Comparison of ENCODE assay signal across 8 mouse cellular contexts in genomic region chr9:24695700-24696404, GRCm38 (mm10). TPM values are rescaled to one million over a fixed set of nuclear protein-coding genes. Genes with fewer than 3 reads are reported as not detected.
DNase-seq lines count a peak whose midpoint lies in the region; ATAC-seq and TF ChIP-seq lines count a peak whose summit lies in the region.

Dpy19l2 (minus strand) TSS chr9:24696293.

- H3K36me3 ChIP-seq in heart, adult 2 months (ENCODE audit: control insufficient read depth, insufficient read depth, low read length) = no peaks in the 10 kb centered on the region
- H3K36me3 ChIP-seq in stomach, embryonic 16.5 days (ENCODE audit: control insufficient read depth, insufficient read depth, low read length) = no peaks in the 10 kb centered on the region

- no peak for TF ChIP-seq POLR2A in heart, adult 2 months (IDR thresholded peaks at IDR 0.05; ENCODE audit: insufficient read depth, low read depth, low read length)

- peak within 1 kb of the TSS; percentile 43 for H3K4me3 ChIP-seq in heart, adult 2 months
- peak within 1 kb of the TSS; percentile 55 for H3K4me3 ChIP-seq in layer of hippocampus, adult 2 months
- H3K4me3 ChIP-seq in stomach, embryonic 16.5 days (replicated peaks; ENCODE audit: low read length) = peak within 1 kb of the TSS; percentile 36

- H3K27me3 ChIP-seq in heart, adult 2 months (ENCODE audit: control insufficient read depth, insufficient read depth, low read length) = no peaks in the 10 kb centered on the region
- peaks cover 9% of the 10 kb centered on the region; the same call in 1 of the 2 replicates for H3K27me3 ChIP-seq in stomach, embryonic 16.5 days (ENCODE audit: control insufficient read depth, insufficient read depth, low read length)

- peak; percentile 10 to 30 for DNase-seq in heart, adult 2 months
- DNase-seq in heart, postnatal 25 days (ENCODE audit: low spot score) = no peak
- peak; percentile 48 for DNase-seq in brain, adult 2 months (ENCODE audit: low read depth, low spot score)
- DNase-seq in frontal cortex, postnatal 10 days (ENCODE audit: low spot score in 2 of 2) = peak; percentile 9 to 33
- peak; percentile 4 to 30 for DNase-seq in layer of hippocampus, adult 2 months (ENCODE audit: low spot score in 2 of 2)
- peak; percentile 16 for DNase-seq in lung, postnatal 36 days
- DNase-seq in adipocyte (ENCODE audit: low spot score) = no peak

- no peaks in the 10 kb centered on the region for H3K79me2 ChIP-seq in heart, adult 2 months (replicated peaks; ENCODE audit: control insufficient read depth, insufficient read depth, low read length)

- no peaks in the 10 kb centered on the region for H3K4me1 ChIP-seq in heart, adult 2 months (ENCODE audit: control insufficient read depth, insufficient read depth, low read length)
- H3K4me1 ChIP-seq in stomach, embryonic 16.5 days (ENCODE audit: control insufficient read depth, insufficient read depth, low read length) = peaks cover 7% of the 10 kb centered on the region; the same call in 1 of the 2 replicates

- no peaks in the 10 kb centered on the region for H3K9me3 ChIP-seq in stomach, embryonic 16.5 days (replicated peaks; ENCODE audit: control insufficient read depth, low read length)

- WGBS in heart, adult 2 months = 2% methylated on average over 45 of the region's 45 CpGs
- under 1% methylated on average over 45 of the region's 45 CpGs for WGBS in stomach, embryonic 16.5 days

- peak within 1 kb of the TSS; percentile 69 for H3K4me2 ChIP-seq in stomach, embryonic 16.5 days (ENCODE audit: low read depth, low read length)

- H3K27ac ChIP-seq in heart, adult 2 months = no peak within 1 kb of the TSS
- no peak within 1 kb of the TSS for H3K27ac ChIP-seq in layer of hippocampus, adult 2 months
- H3K27ac ChIP-seq in stomach, embryonic 16.5 days (ENCODE audit: low read length) = no peak within 1 kb of the TSS

- intact Hi-C loops in heart, adult 2 months (cut with DNase I) = loop anchor here (5.0 kb wide), 1 partner anchor 331 kb away; no protein-coding TSS in a partner anchor
- intact Hi-C loops in heart, postnatal 25 days (cut with DNase I) = no loop called here

- TF ChIP-seq CTCF in heart, adult 2 months (IDR thresholded peaks at IDR 0.05) = no peak
- TF ChIP-seq CTCF in layer of hippocampus, adult 2 months (conservative IDR thresholded peaks at IDR 0.05) = no peak

- no peak for TF ChIP-seq EP300 in heart, adult 2 months (IDR thresholded peaks at IDR 0.05; ENCODE audit: insufficient read depth, low read depth, low read length)

- 0 out of 2 replicates have a peak within 1 kb of the TSS, but pooled peaks have one; percentile 16 for H3K9ac ChIP-seq in heart, adult 2 months (ENCODE audit: low read depth, low read length)
- H3K9ac ChIP-seq in stomach, embryonic 16.5 days (ENCODE audit: low read length) = peak within 1 kb of the TSS; percentile 54

- peak; percentile 37 for ATAC-seq in stomach, embryonic 16.5 days (ENCODE audit: insufficient read depth, low FRiP score)

RNA-seq across cellular contexts. Expression of gene Dpy19l2, which starts in this region (rescaled TPM):
- not detected for total RNA-seq in heart, adult 2 months (2021)
- polyA plus RNA-seq in heart, adult 2 months (2012; rRNA removed) = 0.02 TPM in 1 of 2 replicates, not detected in the other
- under 1 TPM in 1 of 2 experiments, not detected in 1; 0.14 TPM for total RNA-seq in heart, postnatal 25 days (2021)
- under 1 TPM; 0.28 to 0.39 TPM for total RNA-seq in layer of hippocampus, adult 2 months (2021)
- polyA plus RNA-seq in stomach, embryonic 16.5 days (2015; fragmentation: Nextera tagmentation; extraction: Ambion mirVana) = 0.04 TPM in 1 of 2 replicates, not detected in the other

Comparison
In these comparisons a context has a peak if more than half of its experiments do, and no peak if none do; other contexts are left out.
1. Peak in DNase-seq, H3K4me3 ChIP-seq and H3K9ac ChIP-seq in heart, adult 2 months; RNA of the gene not detected or under 1 TPM.
2. Peak in DNase-seq and H3K4me3 ChIP-seq in layer of hippocampus, adult 2 months; RNA of the gene not detected or under 1 TPM.
3. Peak in ATAC-seq, H3K4me3 ChIP-seq, H3K9ac ChIP-seq and H3K4me2 ChIP-seq in stomach, embryonic 16.5 days; RNA of the gene not detected or under 1 TPM.
4. DNase-seq: peak in brain, adult 2 months (single experiment), frontal cortex, postnatal 10 days (2 of 2) and lung, postnatal 36 days (single experiment); none in heart, postnatal 25 days (single experiment) and adipocyte (single experiment).
5. Peak in every context shown above with its lines, with median percentiles within 50 percentile points of each other: H3K4me3 ChIP-seq.